Mouse (Mus musculus) G1E (cell line): ENCODE data around the gene Ntsr2.

ENCODE experiments used
- CTCF ChIP-seq: IDR thresholded peaks from 2 replicates; pipeline ENCODE4 v1.5.1; 2012; ENCODE audit warnings: low read depth, low read length, inconsistent platforms, mixed read lengths
- GATA1 ChIP-seq: IDR thresholded peaks from 2 replicates; pipeline ENCODE4 v1.6.1; 2012; ENCODE audit warnings: borderline replicate concordance, low read length, inconsistent platforms, mixed read lengths
- GATA2 ChIP-seq: IDR thresholded peaks from 2 replicates; pipeline ENCODE4 v1.6.1; 2012; ENCODE audit warnings: low read depth, low read length, inconsistent platforms, borderline replicate concordance
- POLR2AphosphoS5 ChIP-seq: IDR thresholded peaks from 2 replicates; pipeline ENCODE4 v1.6.1; 2012; ENCODE audit warnings: low read depth, low read length, inconsistent platforms; ENCODE audit not compliant: insufficient replicate concordance
- TAL1 ChIP-seq: conservative IDR thresholded peaks from 2 replicates; pipeline ENCODE4 v1.6.1; 2012; ENCODE audit warnings: low read depth, low read length, inconsistent platforms, mixed read lengths

DNA sequence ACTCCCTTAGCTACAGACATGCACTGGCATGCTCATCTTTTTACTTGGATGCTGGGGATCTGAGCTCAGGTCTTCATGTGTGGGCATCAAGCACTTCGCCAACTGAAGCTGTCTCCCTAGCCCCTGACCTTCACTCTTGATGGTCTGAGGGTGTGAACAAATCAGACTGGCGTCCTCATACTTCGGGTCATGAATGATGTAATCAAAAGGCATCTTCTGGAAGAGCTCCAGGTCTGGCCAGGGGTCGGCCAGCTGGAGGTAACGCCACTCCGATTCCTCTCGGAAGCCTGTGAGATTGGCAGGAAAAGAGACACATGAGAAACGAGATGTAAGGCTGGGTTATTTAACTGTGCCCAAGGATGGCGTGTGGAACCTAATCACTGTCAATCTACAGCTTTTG lies 37.4 kb downstream of the Ntsr2 start:
- TF ChIP-seq GATA1 (no peak), CTCF (no peak), POLR2AphosphoS5 (no peak), TAL1 (no peak), GATA2 (no peak)
